Mouse (Mus musculus) neutrophil, adult 65 days (primary cell): ENCODE data around the gene Olfr836. TPM values are rescaled to one million over a fixed set of nuclear protein-coding genes. Genes with fewer than 3 reads are reported as not detected.

Experiments used
- total RNA-seq: library from RNA; stranded (reverse); gene quantifications from 2 replicates; pipeline ENCODE4 v1.2.4, GENCODE M21; 2023

Olfr836 gene
- not detected in 2 replicates for total RNA-seq

GRCm38 (mm10) chr9:19120082-19120481 lies at the start of gene Olfr836:
Gene Olfr836 (plus strand): TSS chr9:19120382.

GRCm38 (mm10) chr9:19136017-19136416 lies 15.8 kb downstream of the Olfr836 start, which contains the start of gene Olfr837:
Gene Olfr837 (plus strand): TSS chr9:19136317.

Other genes starting within 250 kb of the Olfr836 start
- not detected in 2 replicates for gene Olfr830, start 245.7 kb upstream of the Olfr836 start, total RNA-seq
- gene Olfr832, start 183.3 kb upstream of the Olfr836 start, total RNA-seq, result not detected in 2 replicates
- not detected in 2 replicates for gene Olfr834, start 132.4 kb upstream of the Olfr836 start, total RNA-seq
- not detected in 2 replicates for gene Olfr835, start 87.6 kb upstream of the Olfr836 start, total RNA-seq
- gene Olfr837, start 15.9 kb downstream of the Olfr836 start, total RNA-seq, result not detected in 2 replicates
- gene Olfr839-ps1, start 56.9 kb downstream of the Olfr836 start, total RNA-seq, result not detected in 2 replicates
- gene Olfr843, start 131.6 kb downstream of the Olfr836 start, total RNA-seq, result not detected in 2 replicates
- gene Olfr844, start 196.0 kb downstream of the Olfr836 start, total RNA-seq, result not detected in 2 replicates
- not detected in 2 replicates for gene Olfr845, start 216.1 kb downstream of the Olfr836 start, total RNA-seq
- not detected in 2 replicates for gene Olfr846, start 243.6 kb downstream of the Olfr836 start, total RNA-seq